Mouse (Mus musculus): ENCODE data around the gene Tmem51.
"Not testable (repeated sequence)": the region's sequence is repeated elsewhere in the genome, so short reads cannot be mapped to it uniquely, and the experiment has no call there.

Tmem51 gene

GRCm38 (mm10) chr4:142059841-142060193 is 24.3 kb downstream of the Tmem51 start:
- no peak for DNase-seq (ENCODE audit: low spot score)

DNA sequence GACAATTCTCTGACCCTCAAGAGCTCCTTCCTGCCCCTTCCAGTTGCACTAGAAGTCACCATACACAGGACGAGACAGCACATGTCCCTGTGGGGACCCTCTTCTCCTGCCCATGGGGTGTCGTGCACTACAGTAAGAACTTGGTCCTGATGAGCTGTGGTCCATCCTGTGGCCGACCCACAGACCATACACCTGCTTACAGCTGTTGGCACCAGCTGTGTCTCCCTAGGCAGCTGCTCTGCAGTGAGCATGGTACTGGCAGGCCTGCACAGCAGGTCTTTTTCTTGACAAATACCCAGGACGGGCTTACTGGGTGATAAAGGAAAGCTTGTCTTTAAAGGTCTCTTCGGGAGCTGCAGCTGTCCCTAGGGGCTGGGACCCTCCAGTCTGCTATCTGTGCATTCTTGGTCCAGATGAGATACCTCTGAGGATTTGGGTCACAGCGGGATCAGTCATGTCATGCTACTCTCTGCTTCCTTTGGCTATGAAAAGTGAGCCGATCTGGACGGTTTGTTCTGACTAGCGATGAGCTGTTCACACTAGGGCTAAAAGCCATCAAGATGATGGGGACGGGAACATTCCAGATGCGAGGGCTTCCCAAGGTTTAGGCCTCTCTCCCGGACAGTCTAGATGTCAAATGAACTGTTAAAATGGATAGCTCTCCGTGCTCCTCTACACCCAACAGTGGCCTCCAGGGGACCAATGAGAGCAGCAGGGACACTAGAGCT is 24.8 kb downstream of the Tmem51 start:
- DNase-seq (ENCODE audit: low spot score) = no peak

DNA sequence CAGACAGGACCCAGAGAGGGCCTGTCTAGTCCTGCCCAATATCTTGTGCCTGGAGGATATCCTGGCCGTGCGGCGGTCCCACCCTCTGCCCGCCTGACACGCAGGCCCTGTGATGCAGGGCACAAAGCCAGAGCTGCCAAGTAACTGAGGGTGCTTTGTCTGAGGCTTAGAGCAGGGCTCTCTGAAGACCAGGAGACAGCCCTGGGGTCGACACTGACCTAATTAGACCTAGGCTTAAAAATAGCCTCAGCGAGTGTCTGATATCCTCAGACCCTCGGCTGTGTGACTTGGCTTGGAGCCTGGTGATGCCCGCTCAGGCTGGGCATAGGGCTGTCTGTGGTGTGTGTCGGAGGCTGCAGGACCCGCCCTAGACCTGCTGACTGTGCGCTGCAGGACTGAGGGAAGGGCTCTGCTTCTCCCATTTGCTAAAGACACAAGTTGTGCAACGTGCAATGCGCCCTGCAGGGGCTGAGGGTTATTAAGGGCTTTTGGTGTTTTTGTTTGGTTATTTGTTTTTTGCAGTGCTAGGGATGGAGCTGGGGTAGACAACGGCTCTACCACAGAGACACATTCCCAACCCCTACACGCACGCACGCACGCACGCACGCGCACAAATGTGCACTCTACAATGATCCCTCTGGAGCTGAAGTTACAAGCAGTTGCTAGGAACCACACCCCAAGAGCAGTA is 26.4 kb downstream of the Tmem51 start:
- no peak for DNase-seq (ENCODE audit: low spot score)

- DNase-seq (ENCODE audit: low spot score) = no peak
These were observed 28.5 kb downstream of the Tmem51 start for GRCm38 (mm10) chr4:142055600-142055999.

DNA sequence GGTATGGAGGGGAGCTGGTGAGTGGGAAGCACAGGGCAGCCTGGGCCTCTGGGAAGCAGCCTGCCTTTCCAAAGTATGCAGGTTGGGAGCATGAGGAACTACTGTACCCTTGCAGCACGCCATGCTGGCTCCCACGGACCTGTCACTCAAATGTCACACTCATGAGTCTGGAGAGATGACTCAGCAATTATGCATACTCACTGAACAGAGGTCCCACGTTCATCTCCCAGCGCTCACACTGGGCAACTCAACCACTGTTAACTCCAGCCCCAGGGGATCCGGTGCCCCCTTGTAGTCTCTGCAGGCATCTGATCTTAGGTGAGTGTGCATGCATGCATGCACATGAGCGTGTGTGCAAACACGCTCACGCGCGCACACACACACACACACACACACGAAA is 29.5 kb downstream of the Tmem51 start:
- no peak for DNase-seq (ENCODE audit: low spot score)

- no peak for DNase-seq (ENCODE audit: low spot score)
These were observed 30.2 kb downstream of the Tmem51 start for GRCm38 (mm10) chr4:142053661-142054448.

DNA sequence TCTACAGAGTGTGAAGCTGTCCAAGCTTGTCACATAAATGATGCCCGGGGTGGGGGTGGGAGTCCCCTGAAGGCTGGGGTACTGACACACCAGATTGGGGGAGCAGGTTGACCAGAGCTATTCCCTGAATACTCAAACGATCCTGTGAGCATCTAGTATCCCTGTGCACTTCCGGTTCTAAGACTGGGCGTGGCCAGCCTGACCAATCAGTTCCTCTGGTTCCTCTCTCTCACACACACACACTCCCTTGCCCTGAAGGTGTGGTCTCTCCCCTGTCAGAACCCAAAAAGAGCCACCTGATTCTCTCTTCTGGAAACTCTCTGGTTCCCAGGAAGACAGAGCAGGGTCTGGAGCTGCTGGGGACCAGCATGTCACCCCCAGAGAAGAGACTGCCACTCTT is 30.8 kb downstream of the Tmem51 start:
- no peak for DNase-seq (ENCODE audit: low spot score)

DNA sequence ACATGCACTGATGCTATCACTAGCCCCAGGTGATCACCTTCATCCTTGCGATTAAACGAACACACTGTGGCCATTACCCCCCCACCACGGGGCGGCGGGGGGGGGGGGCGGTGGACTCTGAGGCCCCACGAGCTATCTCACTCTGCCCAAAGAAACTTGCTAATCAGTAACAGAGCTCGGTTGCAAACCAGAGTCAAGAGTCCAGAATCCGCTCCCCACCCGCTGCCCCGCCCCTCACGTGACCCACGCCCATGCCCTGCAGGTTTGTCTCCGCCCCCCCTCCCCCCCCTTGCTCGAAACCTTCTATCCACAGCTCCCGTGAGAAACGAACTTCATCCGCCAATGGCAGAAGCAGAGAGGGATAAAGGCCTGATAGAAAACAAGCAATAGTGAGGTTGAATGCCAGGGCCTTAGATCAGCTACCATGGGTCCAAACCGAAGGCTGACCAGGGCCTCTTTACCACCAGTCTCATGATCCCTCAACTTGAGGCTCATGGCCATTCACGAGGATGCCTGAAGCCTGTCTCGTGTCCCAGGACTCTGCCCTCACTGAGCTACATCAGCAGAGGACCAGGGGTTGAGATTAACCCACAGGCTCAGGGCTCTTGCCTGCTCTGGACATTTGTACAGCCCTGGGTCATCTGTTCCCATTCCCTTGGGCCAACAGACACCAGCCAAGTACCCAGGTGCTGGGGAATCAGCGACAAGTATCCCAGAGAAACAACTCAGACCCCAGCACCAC is 31.5 kb downstream of the Tmem51 start:
- DNase-seq (ENCODE audit: low spot score) = no peak

DNA sequence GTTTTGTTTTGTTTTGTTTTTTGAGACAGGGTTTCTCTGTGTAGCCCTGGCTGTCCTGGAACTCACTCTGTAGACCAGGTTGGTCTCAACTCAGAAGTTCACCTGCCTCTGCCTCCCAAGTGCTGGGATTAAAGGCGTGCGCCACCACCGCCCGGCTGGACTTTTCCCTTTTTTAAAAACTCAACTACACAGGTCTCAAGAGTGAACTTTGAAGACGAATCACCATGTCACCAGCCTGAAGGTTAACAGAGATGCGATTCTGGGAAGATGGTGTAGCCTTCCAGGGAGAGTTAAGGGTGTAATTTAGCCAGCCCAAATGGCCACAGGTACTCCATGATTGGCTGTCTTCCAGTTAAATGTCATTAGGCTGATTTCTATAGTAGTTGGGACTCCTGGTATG is 32.2 kb downstream of the Tmem51 start:
- DNase-seq (ENCODE audit: low spot score) = not testable (repeated sequence)

DNA sequence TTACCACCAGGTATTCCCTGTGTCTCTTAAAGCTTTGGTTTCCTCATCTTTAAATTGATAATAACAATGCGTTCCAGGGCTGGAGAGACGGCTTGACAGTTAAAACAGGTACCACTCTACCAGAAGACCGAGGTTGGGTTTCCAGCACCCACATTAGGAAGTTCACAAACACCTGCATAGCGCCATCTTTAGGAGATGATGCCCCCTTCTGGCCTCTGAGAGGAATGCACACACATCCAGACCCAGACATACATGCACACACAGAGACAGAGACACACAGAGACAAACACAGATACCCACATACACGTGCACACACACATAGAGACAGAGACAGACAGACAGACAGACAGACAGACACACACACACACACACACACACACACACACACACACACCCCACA is 34.1 kb downstream of the Tmem51 start:
- no peak for DNase-seq (ENCODE audit: low spot score)

DNA sequence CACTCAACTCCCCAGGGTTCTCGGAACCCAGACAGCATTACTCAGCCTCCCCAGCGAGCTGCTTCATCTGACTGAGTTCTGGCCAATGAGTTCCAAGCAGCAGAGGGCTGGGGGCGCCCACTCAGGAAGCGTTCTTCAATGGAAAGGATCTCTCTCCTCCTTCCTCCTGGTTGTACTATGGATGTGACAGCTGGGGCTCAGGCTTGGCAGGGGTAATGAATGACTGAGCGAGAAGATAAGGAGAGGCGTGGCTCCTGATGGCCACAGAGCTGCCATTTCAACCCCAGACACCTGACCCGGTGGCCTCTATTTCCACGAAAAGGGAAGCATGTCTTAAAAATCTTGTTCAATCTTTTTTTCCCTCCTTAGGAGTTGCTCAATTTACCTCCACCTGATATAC is 35.7 kb downstream of the Tmem51 start:
- DNase-seq (ENCODE audit: low spot score) = no peak

- DNase-seq (ENCODE audit: low spot score) = no peak
These were observed 37.1 kb downstream of the Tmem51 start for GRCm38 (mm10) chr4:142047005-142047404.

DNA sequence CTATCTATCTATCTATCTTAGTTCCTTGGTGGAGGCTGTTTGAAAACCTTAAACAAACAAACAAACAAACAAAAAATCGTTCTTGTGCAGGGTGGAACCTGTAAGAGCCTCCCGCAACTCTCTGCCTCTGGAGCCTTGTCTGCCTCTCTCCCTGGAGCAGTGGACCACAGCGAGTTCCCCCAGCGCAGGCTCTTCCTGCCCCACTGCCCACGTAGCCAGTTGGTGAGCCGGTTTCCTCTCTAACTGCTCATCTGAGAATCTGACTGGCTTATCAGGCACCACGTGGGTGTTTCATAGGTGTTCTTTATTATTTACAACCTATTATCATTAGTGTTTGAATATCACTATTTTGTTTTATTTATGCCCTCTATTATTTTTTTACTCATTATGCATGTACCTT is 37.6 kb downstream of the Tmem51 start:
- no peak for DNase-seq (ENCODE audit: low spot score)

DNA sequence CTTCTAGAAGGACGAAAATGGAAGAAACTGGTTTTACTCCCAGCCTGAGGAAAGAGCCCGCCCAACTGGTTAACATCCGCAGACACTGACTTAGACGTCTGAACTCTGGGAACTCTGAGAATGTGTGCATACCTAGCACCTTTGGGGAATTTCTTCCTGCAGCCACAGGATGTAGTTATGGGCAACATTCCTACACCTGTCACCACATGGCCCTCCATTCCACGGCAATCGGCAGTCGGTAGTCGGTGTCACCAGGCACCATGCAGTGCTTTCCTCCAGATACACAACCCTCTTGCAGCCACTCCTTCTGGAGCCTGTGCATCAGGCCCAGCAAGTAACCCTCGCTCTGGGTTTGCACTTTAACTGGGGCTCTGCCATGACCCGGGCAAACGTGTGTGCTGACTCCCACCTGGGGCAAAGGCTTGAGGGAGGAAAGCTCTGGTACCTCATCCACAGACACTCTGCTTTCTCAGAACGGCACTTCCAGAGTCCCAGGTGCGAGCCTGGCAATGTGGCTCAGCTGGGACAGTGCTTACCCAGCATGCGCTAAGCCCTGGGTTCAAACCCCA is 38.4 kb downstream of the Tmem51 start:
- no peak for DNase-seq (ENCODE audit: low spot score)

DNA sequence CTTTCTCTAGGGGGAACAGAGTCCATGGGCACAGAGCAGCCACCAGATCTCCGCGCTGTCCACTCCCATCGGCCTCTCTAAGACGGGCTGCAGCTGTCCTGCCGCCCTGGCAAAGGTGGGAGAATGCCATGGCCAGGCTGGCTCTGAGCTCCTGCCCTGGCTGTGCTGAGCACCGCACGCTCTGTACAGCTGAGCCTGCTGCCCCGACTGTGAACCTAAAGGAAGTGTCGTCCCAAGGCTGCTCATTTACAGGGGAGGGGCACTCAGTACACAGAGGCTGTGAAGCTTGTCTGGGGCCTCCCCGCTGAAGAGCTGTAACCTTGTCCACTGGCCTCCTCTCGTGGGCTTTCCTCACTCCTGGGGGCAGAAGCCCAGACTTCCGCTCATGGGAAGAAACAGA is 39.7 kb downstream of the Tmem51 start:
- no peak for DNase-seq (ENCODE audit: low spot score)

GRCm38 (mm10) chr4:142039662-142040353 is 44.3 kb downstream of the Tmem51 start:
- no peak for DNase-seq (ENCODE audit: low spot score)

GRCm38 (mm10) chr4:142037897-142038296 is 46.2 kb downstream of the Tmem51 start:
- DNase-seq (ENCODE audit: low spot score) = no peak

GRCm38 (mm10) chr4:142028533-142028932 is 55.6 kb downstream of the Tmem51 start:
- no peak for DNase-seq (ENCODE audit: low spot score)

DNA sequence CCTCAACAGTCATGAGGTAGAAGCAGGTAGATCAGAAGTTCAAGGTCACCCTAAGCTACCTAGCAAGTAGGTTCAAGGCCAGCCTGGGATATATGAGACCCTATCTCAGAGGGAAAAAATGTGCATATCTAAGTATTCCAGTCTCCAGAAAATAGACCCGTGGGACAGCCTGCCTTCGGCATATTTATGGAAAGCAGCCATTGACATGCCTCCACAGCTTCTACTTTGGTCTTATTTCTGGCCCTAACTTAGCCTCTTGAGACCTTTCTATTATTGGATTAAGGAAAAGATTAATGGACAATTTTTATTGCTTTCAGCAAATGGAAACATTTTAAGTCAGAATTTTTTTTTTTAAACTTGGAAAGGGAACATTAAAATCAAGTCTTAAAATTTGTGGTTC is 57.1 kb downstream of the Tmem51 start:
- DNase-seq (ENCODE audit: low spot score) = no peak

GRCm38 (mm10) chr4:142024536-142024935 is 59.6 kb downstream of the Tmem51 start:
- DNase-seq (ENCODE audit: low spot score) = no peak

DNA sequence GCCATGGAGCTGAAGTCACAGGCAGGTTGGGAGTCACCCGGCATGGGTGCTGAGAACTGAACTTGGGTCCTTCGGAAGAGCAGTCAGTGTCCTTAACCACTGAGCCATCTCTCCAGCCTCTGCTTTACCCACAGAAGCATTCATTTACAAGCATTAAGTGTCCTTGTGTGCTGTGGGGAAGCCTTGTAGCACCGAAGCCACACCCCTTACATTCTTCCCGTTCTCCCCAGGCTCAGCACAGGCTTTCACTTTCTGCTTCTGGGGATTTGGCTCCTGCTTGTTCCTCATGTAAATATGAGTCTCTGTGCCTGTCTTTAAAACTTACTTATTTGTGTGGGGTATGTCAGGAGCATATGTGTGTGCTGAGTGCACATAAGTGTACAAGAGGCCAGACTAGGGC is 60.9 kb downstream of the Tmem51 start:
- DNase-seq (ENCODE audit: low spot score) = no peak
